Mouse (Mus musculus) cortical plate, adult 2 months (tissue): ENCODE measurements around the gene Abl2. TPM values are rescaled to one million over a fixed set of nuclear protein-coding genes. Genes with fewer than 3 reads are reported as not detected.
A peak's percentile ranks its signal among the peaks of the same experiment; 100 is the strongest.

Source experiments
- H3K27ac ChIP-seq: fragments of 200-500 bp; 2 replicates; pipeline ENCODE4 v1.5.1; 2012; ENCODE audit warnings: low read length, control low read depth, inconsistent platforms; ENCODE audit not compliant: insufficient read depth
- H3K4me1 ChIP-seq: fragments of 200-500 bp; 2 replicates; pipeline ENCODE4 v1.6.1; 2011; ENCODE audit warnings: low read length; ENCODE audit not compliant: control insufficient read depth, insufficient read depth
- H3K4me3 ChIP-seq: fragments of 200-500 bp; 2 replicates; pipeline ENCODE4 v1.5.1; 2011; ENCODE audit warnings: mild to moderate bottlenecking, low read length, control low read depth; ENCODE audit not compliant: insufficient read depth
- CTCF ChIP-seq: fragments of 200-500 bp; IDR thresholded peaks from 2 replicates; pipeline ENCODE4 v1.5.1; 2011; ENCODE audit warnings: mild to moderate bottlenecking, control low read depth, low read length; ENCODE audit not compliant: insufficient read depth; ENCODE audit errors: extremely low read depth
- POLR2A ChIP-seq: fragments of 200-500 bp; IDR thresholded peaks from 2 replicates; pipeline ENCODE4 v1.6.1; 2011; ENCODE audit warnings: mild to moderate bottlenecking, low read length, control low read depth; ENCODE audit not compliant: insufficient read depth; ENCODE audit errors: extremely low read depth
- polyA plus RNA-seq: library from polyadenylated mRNA; depleted of rRNA; stranded (reverse); fragments of >200 nt; gene quantifications from 2 replicates; pipeline ENCODE4 v1.2.3, GENCODE M21; 2012

The Abl2 gene
- polyA plus RNA-seq, 1 experiment: 16.9 TPM

GRCm38 (mm10) chr1:156626729-156627128 is 68.1 kb downstream of the Abl2 start:
- no peak overlapping the region for H3K4me3 ChIP-seq
- peaks cover 12% of the 10 kb centered on the region for H3K4me1 ChIP-seq
- TF ChIP-seq POLR2A: no peak
- no peak for TF ChIP-seq CTCF

GRCm38 (mm10) chr1:156629984-156630383 is 71.4 kb downstream of the Abl2 start:
- H3K27ac ChIP-seq: 0 out of 2 replicates have a peak overlapping the region, but pooled peaks have one; percentile 6
- H3K4me3 ChIP-seq: no peak overlapping the region
- TF ChIP-seq POLR2A (no peak), CTCF (no peak)
- H3K4me1 ChIP-seq: peaks cover 8% of the 10 kb centered on the region

More at GRCm38 (mm10) chr1:156626729-156627128, 68.1 kb downstream of the Abl2 start:
- no peak overlapping the region for H3K27ac ChIP-seq

DNA sequence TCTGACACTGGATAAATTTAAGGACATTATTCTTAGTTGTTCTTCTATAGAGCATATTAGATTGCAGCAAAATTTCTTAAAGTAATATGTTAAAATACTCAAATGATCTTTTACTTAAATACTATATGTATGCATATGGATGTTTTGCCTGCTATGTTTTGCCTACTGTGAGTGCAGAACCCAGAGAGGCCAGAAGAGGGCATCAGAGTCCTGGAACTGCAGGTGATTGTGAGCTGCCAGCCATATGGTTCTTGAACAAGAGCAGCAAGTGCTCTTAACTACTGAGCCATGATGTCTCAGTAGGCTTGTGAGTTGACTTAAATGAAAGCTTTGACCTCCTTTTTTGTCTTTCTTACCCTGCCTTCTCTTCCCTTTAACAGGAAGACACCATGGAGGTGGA is 72.4 kb downstream of the Abl2 start:
- H3K27ac ChIP-seq: no peak overlapping the region
- peaks cover 8% of the 10 kb centered on the region for H3K4me1 ChIP-seq
- H3K4me3 ChIP-seq: no peak overlapping the region
- TF ChIP-seq CTCF (peak; percentile 28; the same call in 1 of the 2 replicates), POLR2A (no peak)

GRCm38 (mm10) chr1:156633095-156633494 is 74.5 kb downstream of the Abl2 start:
- TF ChIP-seq CTCF (peak; percentile 24; the same call in 1 of the 2 replicates), POLR2A (no peak)
- Histone ChIP-seq H3K27ac (no peak overlapping the region), H3K4me3 (no peak overlapping the region), H3K4me1 (peaks cover 6% of the 10 kb centered on the region; the same call in 1 of the 2 replicates)

DNA sequence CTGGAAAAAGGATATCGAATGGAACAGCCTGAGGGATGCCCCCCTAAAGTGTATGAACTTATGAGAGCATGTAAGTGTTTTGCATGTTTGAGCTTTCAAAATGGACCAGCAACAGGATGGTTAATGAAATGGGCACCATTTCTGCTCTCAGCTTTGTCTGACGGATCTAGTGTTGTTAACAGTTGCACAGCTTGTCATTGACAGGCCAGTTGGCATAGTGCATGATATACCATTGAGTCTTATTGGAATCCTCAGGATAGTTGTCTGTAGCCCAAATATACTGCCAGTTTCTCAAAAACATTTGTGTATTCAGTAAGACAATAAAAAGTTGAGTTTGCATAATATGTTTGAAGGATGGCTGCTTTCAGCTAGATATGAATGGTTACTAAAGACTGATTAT is 76.6 kb downstream of the Abl2 start:
- peaks cover 2% of the 10 kb centered on the region; the same call in 1 of the 2 replicates for H3K4me1 ChIP-seq
- H3K27ac ChIP-seq: no peak overlapping the region
- no peak for TF ChIP-seq CTCF
- TF ChIP-seq POLR2A: no peak
- H3K4me3 ChIP-seq: no peak overlapping the region

GRCm38 (mm10) chr1:156639455-156639854 is 80.9 kb downstream of the Abl2 start:
- no peaks in the 10 kb centered on the region for H3K4me1 ChIP-seq
- no peak for TF ChIP-seq POLR2A
- TF ChIP-seq CTCF: no peak
- no peak overlapping the region for H3K4me3 ChIP-seq
- H3K27ac ChIP-seq: no peak overlapping the region

- H3K27ac ChIP-seq: no peak overlapping the region
- TF ChIP-seq CTCF (0 out of 2 replicates have a peak, but pooled peaks have one; percentile 17), POLR2A (no peak)
- H3K4me3 ChIP-seq: no peak overlapping the region
- no peaks in the 10 kb centered on the region for H3K4me1 ChIP-seq
These were observed 82.0 kb downstream of the Abl2 start for GRCm38 (mm10) chr1:156640577-156640976.

DNA sequence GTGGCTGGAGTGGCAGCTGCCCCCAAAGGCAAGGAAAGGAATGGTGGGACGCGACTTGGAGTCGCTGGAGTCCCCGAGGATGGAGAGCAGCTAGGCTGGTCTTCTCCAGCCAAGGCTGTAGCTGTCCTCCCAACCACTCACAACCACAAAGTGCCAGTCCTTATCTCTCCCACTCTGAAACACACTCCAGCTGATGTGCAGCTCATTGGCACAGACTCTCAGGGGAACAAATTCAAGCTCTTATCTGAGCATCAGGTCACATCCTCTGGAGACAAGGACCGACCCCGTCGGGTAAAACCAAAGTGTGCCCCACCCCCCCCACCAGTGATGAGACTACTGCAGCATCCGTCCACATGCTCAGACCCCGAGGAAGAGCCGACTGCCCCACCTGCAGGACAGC is 83.2 kb downstream of the Abl2 start:
- TF ChIP-seq POLR2A: no peak
- TF ChIP-seq CTCF: no peak
- Histone ChIP-seq H3K27ac (no peak overlapping the region), H3K4me1 (no peaks in the 10 kb centered on the region), H3K4me3 (no peak overlapping the region)

DNA sequence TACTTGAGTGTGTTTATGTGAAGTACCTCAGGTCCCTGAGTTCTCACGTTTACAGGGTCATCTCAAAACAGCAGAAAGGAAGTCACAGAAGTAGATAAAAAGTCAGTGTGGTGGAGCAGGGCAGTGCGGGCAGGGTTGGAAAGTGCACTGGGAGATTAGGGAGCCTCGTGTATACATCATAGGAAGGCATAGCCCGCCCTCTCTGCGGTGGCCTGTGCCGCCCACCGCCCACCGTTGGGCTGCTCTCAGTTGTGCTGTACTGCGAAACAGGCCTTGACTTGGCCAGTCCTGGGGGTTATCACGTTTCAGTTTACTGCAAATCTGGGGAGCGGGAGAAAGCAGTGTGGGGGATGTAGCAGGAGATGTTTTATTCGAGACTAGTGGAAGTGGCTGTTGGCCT is 84.2 kb downstream of the Abl2 start:
- H3K4me3 ChIP-seq: no peak overlapping the region
- no peak overlapping the region for H3K27ac ChIP-seq
- TF ChIP-seq POLR2A (no peak), CTCF (no peak)
- H3K4me1 ChIP-seq: no peaks in the 10 kb centered on the region

GRCm38 (mm10) chr1:156644061-156644460 is 85.5 kb downstream of the Abl2 start:
- Histone ChIP-seq H3K4me1 (no peaks in the 10 kb centered on the region), H3K4me3 (no peak overlapping the region), H3K27ac (no peak overlapping the region)
- TF ChIP-seq CTCF (no peak), POLR2A (no peak)

GRCm38 (mm10) chr1:156644780-156645523 is 86.4 kb downstream of the Abl2 start:
- Histone ChIP-seq H3K4me1 (no peaks in the 10 kb centered on the region), H3K4me3 (no peak overlapping the region), H3K27ac (no peak overlapping the region)
- TF ChIP-seq CTCF (no peak), POLR2A (no peak)
